Mouse (Mus musculus) spleen, embryonic (tissue): ENCODE results near the gene L2hgdh.

Experiments
- CTCF ChIA-PET: fragments of 350-600 bp; sonication (Branson Sonifier 250); formaldehyde crosslinking; loops from one replicate; lab custom pipeline; 2022; lab: Charles Lee

L2hgdh gene

GRCm38 (mm10) chr12:69732221-69732620 lies 7.5 kb upstream of the L2hgdh start:
- CTCF ChIA-PET: no interaction called here

GRCm38 (mm10) chr12:69730306-69730705 lies 5.6 kb upstream of the L2hgdh start:
- CTCF ChIA-PET: no interaction called here

GRCm38 (mm10) chr12:69729246-69729645 lies 4.6 kb upstream of the L2hgdh start:
- CTCF ChIA-PET: interaction anchor here (0.5 to 0.6 kb wide), 2 partner anchors 70 to 364 kb away, joined by 6 to 9 read pairs; no protein-coding TSS in a partner anchor

- CTCF ChIA-PET: no interaction called here
Measured at GRCm38 (mm10) chr12:69724018-69724710, 509 bp downstream of the L2hgdh start.

- CTCF ChIA-PET: no interaction called here
Measured at GRCm38 (mm10) chr12:69723376-69723775, 1.3 kb downstream of the L2hgdh start.

GRCm38 (mm10) chr12:69722857-69723256 lies 1.8 kb downstream of the L2hgdh start:
- CTCF ChIA-PET: interaction anchor here (0.6 kb wide), 1 partner anchor 497 kb away, joined by 4 read pairs; no protein-coding TSS in a partner anchor

- CTCF ChIA-PET: no interaction called here
Measured at GRCm38 (mm10) chr12:69713628-69714027, 11.0 kb downstream of the L2hgdh start.

- CTCF ChIA-PET: no interaction called here
Measured at GRCm38 (mm10) chr12:69704799-69705458, 19.7 kb downstream of the L2hgdh start.

GRCm38 (mm10) chr12:69698352-69698751 lies 26.3 kb downstream of the L2hgdh start:
- CTCF ChIA-PET: no interaction called here

- CTCF ChIA-PET: interaction anchor here (0.6 kb wide), 1 partner anchor 1440 kb away, joined by 9 read pairs; no protein-coding TSS in a partner anchor
Measured at GRCm38 (mm10) chr12:69696746-69697145, 27.9 kb downstream of the L2hgdh start.

- CTCF ChIA-PET: interaction anchor here (0.6 kb wide), 1 partner anchor 524 kb away, joined by 3 read pairs; no protein-coding TSS in a partner anchor
Measured at GRCm38 (mm10) chr12:69693471-69693870, 31.2 kb downstream of the L2hgdh start.

- CTCF ChIA-PET: interaction anchor here (0.6 kb wide), 1 partner anchor 178 kb away, joined by 3 read pairs; no protein-coding TSS in a partner anchor
Measured at GRCm38 (mm10) chr12:69690714-69691113, 34.0 kb downstream of the L2hgdh start.

GRCm38 (mm10) chr12:69689094-69689493 lies 35.6 kb downstream of the L2hgdh start:
- CTCF ChIA-PET: interaction anchor here (0.7 to 0.8 kb wide), 2 partner anchors 228 to 322 kb away, joined by 4 to 14 read pairs; no protein-coding TSS in a partner anchor

- CTCF ChIA-PET: no interaction called here
Measured at GRCm38 (mm10) chr12:69688368-69688767, 36.3 kb downstream of the L2hgdh start.

GRCm38 (mm10) chr12:69683537-69683936 lies 41.1 kb downstream of the L2hgdh start:
- CTCF ChIA-PET: no interaction called here

GRCm38 (mm10) chr12:69682788-69683419 lies 41.8 kb downstream of the L2hgdh start:
- CTCF ChIA-PET: no interaction called here

- CTCF ChIA-PET: no interaction called here
Measured at GRCm38 (mm10) chr12:69682065-69682787, 42.4 kb downstream of the L2hgdh start.

- CTCF ChIA-PET: no interaction called here
Measured at GRCm38 (mm10) chr12:69681566-69682061, 43.1 kb downstream of the L2hgdh start, which contains the start of gene Sos2. TSS of gene Sos2 (minus strand) at chr12:69681852.

GRCm38 (mm10) chr12:69680635-69681565 lies 43.8 kb downstream of the L2hgdh start:
- CTCF ChIA-PET: interaction anchor here (0.6 kb wide), 1 partner anchor 215 kb away, joined by 6 read pairs; no protein-coding TSS in a partner anchor

GRCm38 (mm10) chr12:69676157-69676556 lies 48.5 kb downstream of the L2hgdh start:
- CTCF ChIA-PET: no interaction called here
